Mouse (Mus musculus): ENCODE measurements around the gene Fmnl3. TPM values are rescaled to one million over a fixed set of nuclear protein-coding genes. Genes with fewer than 3 reads are reported as not detected.
A peak's percentile ranks its signal among the peaks of the same experiment; 100 is the strongest.

Gene Fmnl3
- total RNA-seq (2021) (10 to 100 TPM; 13.9 to 23.6 TPM), polyA plus RNA-seq (2012; rRNA removed) (19.7 and 22.2 TPM in 2 replicates)
- long read RNA-seq, full-length matches to known transcripts = 7 of 12 reads
- long read RNA-seq, partial matches to known transcripts = 3 of 12 reads
- long read RNA-seq, other reads (novel, unspliced or antisense) = 2 of 12 reads

GRCm38 (mm10) chr15:99370259-99370691, at the start of gene Fmnl3:
Fmnl3 (minus strand) TSS chr15:99370482.
- DNase-seq = peak; percentile 96

- no peak for DNase-seq
Measured at GRCm38 (mm10) chr15:99417692-99418271, 47.5 kb upstream of the Fmnl3 start.

DNA sequence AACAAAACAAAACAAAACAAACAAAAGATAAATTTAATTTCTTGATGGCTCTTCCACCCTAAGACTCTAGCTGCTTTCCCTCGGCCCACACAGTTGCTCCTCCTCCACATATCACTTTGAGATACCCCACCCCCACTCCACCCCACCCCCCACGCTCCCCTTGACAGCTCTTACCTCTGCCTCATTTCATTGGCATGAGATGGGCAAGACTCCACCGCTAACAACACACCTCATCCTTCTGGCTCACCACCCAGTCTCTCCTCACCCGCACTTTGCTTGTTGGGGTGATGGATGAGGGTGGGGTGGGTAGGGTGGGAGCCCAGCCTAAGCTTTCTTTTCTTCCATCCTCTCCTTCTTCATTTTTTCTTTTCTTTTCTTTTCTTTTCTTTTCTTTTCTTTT, 46.7 kb upstream of the Fmnl3 start:
- no peak for DNase-seq

GRCm38 (mm10) chr15:99416348-99416882, 46.1 kb upstream of the Fmnl3 start:
- peak; percentile 76 for DNase-seq

GRCm38 (mm10) chr15:99415793-99416192, 45.5 kb upstream of the Fmnl3 start:
- DNase-seq = no peak

GRCm38 (mm10) chr15:99411747-99412146, 41.5 kb upstream of the Fmnl3 start:
- DNase-seq = no peak

DNA sequence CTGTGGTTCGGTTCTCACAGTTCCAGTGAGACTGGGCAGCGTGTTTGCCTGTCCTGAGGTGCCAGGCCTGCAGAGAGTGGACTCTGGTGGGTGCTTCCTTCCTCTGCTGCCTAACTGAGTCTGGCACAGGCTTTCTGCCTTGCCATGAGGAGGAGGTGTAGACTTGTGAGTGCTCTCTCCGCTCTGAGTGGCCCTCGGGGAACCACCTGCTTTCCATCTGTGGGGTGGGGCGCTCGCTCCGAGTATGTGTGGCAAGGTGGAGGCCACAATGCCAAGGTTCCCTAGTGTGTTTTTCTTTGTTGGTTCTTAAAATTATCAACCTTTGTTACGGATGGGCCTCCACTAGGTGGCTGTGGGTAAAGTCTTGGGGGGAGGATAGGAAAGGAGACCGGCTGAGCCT, 38.6 kb upstream of the Fmnl3 start:
- no peak for DNase-seq

GRCm38 (mm10) chr15:99406986-99407570, 36.8 kb upstream of the Fmnl3 start:
- no peak for DNase-seq

DNA sequence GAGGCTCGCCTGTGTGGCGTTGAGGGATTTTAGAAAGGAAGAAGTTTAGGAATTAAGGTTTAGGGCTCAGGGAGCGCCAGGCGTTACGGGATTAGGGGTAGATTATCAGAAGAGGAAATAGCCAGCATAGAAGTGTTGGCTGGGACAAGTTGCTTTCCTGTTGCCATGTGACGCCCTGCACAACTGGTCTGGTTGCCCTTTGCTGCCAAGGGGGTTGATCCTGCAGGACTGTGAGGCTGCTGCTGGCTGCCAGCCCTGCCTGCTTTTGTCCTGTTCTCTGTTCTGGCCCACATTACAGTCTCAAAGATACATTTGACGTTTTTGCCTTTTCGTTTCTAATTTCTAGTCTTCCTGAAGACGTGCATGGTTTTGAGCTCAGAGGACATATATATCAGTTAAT, 34.9 kb upstream of the Fmnl3 start:
- DNase-seq = no peak

- DNase-seq = no peak
Measured at GRCm38 (mm10) chr15:99403159-99403889, 33.0 kb upstream of the Fmnl3 start.

DNA sequence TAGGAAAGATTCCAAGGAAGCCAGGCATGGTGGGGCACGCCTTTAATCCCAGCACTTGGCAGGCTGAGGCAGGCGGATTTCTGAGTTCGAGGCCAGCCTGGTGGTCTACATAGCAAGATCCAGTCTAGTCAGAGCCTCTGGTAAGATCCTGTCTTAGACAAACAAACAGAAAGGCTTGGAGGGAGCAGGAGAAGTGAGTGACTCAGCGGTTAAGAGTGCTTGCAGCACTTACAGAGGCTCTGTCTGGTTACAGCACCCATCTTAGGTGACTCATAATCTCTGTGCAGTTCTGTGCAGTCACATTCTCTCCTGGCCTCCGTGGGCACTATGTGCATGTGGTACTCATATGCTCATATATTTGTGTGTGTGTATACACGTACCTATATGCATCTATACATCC, 30.3 kb upstream of the Fmnl3 start:
- no peak for DNase-seq

GRCm38 (mm10) chr15:99399503-99400245, 29.4 kb upstream of the Fmnl3 start:
- peak; percentile 64 for DNase-seq

GRCm38 (mm10) chr15:99397622-99398021, 27.3 kb upstream of the Fmnl3 start:
- no peak for DNase-seq

DNA sequence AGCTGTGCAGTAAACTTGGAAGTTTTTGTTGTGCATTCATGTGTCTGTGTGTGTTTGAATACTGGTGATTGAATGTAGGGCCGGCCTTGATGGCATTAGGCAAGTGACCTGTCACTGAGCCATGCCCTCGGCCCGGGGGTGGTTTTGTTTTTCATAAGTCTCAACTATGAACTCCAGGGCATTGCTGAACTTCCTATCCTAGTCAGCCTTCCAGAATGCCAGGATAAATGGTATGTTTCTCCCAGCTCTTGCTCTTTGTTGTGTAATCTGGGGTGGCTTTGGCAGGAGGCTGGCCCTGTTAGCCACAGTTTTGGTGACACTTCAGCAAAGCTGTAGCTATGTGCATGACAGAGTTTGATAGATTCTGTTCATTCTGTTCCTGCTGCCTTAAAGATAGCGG, 26.6 kb upstream of the Fmnl3 start:
- DNase-seq = peak; percentile 88

DNA sequence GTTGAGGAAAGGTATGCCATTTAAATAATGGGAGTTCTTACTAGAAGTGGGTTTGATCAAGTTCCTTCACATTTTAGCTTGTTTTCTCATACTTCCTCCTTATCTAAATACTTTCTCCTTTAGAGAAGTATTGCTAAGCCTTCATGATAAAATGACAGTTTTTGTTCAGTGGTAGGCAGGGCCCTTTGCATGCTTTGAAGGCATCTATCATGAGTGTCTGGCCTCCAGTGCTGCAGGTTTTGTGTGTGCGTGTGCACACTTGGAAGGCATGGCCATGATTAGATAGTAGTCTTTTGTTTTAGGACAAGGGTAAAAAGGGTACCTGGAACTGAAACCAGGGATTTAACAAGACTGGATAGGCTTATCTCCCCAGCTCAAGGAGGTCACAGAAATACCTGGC, 26.2 kb upstream of the Fmnl3 start:
- DNase-seq = no peak

- DNase-seq = peak; percentile 69
Measured at GRCm38 (mm10) chr15:99393386-99394252, 23.3 kb upstream of the Fmnl3 start.

DNA sequence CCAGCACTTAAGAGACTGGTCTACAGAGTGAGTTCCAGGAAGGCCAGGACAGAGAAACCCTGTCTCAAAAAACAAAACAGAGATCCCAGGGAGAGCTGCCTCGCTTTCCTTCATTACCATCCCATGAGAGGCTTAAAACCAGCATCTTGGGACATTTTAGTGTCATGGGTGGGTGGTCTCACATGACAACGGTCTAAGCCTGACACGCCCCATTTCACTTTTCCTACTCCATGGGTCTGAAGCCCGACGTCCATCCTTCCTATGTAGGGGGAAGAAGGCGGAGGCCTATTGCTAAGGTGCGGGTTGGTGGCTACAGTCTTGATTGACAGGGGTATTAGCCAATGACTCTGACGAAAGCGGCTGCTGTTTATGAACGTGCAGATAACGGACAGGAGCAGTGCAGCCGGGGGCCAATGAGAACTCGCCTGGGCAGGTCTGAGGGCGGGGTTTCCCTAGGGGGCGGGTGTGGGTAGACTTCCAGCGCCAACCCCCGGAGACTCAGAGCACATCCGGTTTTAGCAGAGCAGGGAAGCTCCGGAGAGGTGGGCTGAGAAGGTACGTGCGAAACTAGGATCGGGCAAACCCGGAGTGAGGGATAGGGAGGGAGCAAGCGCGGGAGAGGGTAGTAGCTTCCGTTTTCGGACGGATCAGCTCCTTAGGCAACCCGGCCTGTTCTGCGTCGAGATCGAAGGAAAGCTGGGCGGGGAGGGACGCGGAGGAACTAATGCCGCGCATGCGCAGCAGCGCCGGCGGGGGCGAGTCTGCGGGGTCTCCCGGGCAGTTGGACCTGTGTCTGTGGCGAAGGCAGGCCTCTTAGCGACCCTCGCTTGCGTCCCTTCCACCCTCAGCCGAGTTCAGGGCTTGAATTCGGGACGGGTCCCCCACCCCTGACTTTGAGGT, 22.5 kb upstream of the Fmnl3 start, which contains the start of gene Tmbim6:
TSS of gene Tmbim6 (plus strand) at position 397 of the 900 bp plus-strand sequence.
- peak; percentile 99 for DNase-seq

DNA sequence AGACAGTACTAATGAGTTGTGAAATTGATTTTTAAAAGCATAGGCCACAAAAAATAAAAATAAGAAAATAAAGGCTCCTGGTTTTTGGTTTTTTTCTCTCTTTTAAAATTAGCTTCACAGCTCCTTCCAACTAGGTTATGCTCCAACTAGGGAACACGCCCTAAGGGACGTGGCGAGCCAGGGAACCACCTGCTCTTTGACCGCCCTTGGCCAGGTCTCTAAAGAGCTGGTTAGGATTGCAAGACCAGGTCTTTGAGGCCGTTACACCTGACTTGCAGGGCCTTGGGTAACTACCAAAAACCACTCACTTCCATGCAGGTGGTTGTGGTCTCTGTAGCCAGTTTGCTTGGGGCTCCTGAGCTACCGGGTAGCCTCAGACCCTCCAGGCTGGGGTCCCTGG, 21.7 kb upstream of the Fmnl3 start:
- no peak for DNase-seq

DNA sequence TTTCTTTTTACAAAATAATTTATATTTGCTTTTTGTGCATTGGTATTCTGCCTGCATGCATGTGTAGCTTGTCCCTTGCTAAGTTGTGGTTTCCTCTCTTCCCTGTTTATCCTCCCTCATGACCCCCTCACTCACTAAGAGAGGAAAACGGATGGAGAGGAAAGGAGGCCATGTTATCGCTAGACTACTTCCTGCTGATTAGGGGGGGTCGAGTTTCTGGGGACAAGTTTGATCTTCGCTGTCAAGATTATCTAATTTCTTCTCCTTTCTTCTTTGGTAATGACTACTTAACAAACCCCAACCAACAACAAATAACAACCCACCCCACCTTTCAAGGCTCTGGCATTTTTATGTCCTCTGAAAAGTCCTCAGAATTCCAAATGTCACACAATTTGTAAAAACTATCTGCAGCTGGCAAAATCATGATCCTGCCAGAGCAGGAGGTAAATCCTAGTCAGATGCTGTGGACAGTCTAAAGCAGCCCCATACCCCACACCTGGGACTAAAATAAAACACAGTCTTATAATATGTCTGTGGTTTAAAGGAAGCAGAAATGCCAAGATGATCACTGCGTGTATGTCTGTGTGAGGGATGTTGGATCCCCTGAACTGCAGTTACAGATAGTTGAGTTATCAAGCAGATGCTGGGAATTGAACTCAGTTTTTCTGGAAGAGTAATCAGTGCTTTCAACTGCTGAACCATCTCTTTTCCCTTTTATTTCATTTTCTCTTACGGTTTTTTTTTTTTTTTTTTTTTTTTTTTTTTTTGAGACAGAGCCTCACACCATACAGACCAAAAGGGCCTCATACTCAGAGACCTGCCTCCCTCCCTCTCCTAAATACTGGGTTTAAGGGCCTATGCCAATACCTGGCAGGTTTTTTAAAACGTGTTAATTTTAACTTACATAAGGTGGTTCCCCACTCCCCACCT, 20.5 kb upstream of the Fmnl3 start:
- DNase-seq = no peak
